Mouse (Mus musculus) limb, embryonic 15.5 days (tissue): Measurements from ENCODE around the gene Gulp1. TPM values are rescaled to one million over a fixed set of nuclear protein-coding genes. Genes with fewer than 3 reads are reported as not detected.

Source experiments
- ATAC-seq: fragments of 200-750 bp; cut with Nextera tagmentation; 2 replicates; pipeline ENCODE4 v1.8.0; 2017; ENCODE audit warnings: low read depth, moderate TSS enrichment; ENCODE audit not compliant: insufficient number of reproducible peaks, low FRiP score, low TSS enrichment
- H3K27ac ChIP-seq: fragments of 300-500 bp; sonication (generic); 2 replicates; pipeline ENCODE4 v1.5.1; 2015; ENCODE audit warnings: moderate library complexity, mild to moderate bottlenecking, inconsistent platforms
- H3K27me3 ChIP-seq: fragments of 300-500 bp; sonication (generic); 2 replicates; pipeline ENCODE4 v1.6.1; 2015; ENCODE audit warnings: inconsistent platforms
- H3K36me3 ChIP-seq: fragments of 300-500 bp; sonication (generic); 2 replicates; pipeline ENCODE4 v1.6.1; 2015; ENCODE audit warnings: inconsistent platforms
- H3K4me1 ChIP-seq: fragments of 300-500 bp; sonication (generic); 2 replicates; pipeline ENCODE4 v1.6.1; 2015; ENCODE audit warnings: inconsistent platforms
- H3K4me2 ChIP-seq: fragments of 300-500 bp; sonication (generic); 2 replicates; pipeline ENCODE4 v1.6.1; 2015; ENCODE audit warnings: mild to moderate bottlenecking, inconsistent platforms
- H3K4me3 ChIP-seq: fragments of 300-500 bp; sonication (generic); 2 replicates; pipeline ENCODE4 v1.5.1; 2015; ENCODE audit warnings: mild to moderate bottlenecking, inconsistent platforms
- H3K9ac ChIP-seq: fragments of 300-500 bp; sonication (generic); 2 replicates; pipeline ENCODE4 v1.6.1; 2015; ENCODE audit warnings: inconsistent platforms
- H3K9me3 ChIP-seq: fragments of 300-500 bp; sonication (generic); 2 replicates; pipeline ENCODE4 v1.6.1; 2016; ENCODE audit warnings: inconsistent platforms
- WGBS: fragments of 180-500 bp; shearing (Covaris S2); methylation state at CpG from one replicate; pipeline ENCODE4 v1.1.7; 2015; 5-methylcytosine and 5-hydroxymethylcytosine counted together
- polyA plus RNA-seq: library from polyadenylated mRNA; unstranded; fragments of >200 nt; fragmentation: Nextera tagmentation; extraction: Ambion mirVana; gene quantifications from 2 replicates; pipeline ENCODE4 v1.2.1, GENCODE M21; 2015

The Gulp1 gene
- 40.6 and 43.6 TPM in 2 replicates for polyA plus RNA-seq

- Histone ChIP-seq H3K27me3 (no peaks in the 10 kb centered on the region), H3K4me2 (peak within 1 kb of the TSS; percentile 63), H3K4me1 (peaks cover 13% of the 10 kb centered on the region), H3K9me3 (no peaks in the 10 kb centered on the region), H3K36me3 (no peaks in the 10 kb centered on the region), H3K4me3 (peak within 1 kb of the TSS; percentile 76), H3K27ac (peak within 1 kb of the TSS; percentile 97), H3K9ac (peak within 1 kb of the TSS; percentile 82)
- peak; percentile 82 for ATAC-seq
- WGBS = under 1% methylated on average over 54 of the region's 55 CpGs
Observed at GRCm38 (mm10) chr1:44551461-44552370, at the start of gene Gulp1. TSS of gene Gulp1 (plus strand) at chr1:44551511.

DNA sequence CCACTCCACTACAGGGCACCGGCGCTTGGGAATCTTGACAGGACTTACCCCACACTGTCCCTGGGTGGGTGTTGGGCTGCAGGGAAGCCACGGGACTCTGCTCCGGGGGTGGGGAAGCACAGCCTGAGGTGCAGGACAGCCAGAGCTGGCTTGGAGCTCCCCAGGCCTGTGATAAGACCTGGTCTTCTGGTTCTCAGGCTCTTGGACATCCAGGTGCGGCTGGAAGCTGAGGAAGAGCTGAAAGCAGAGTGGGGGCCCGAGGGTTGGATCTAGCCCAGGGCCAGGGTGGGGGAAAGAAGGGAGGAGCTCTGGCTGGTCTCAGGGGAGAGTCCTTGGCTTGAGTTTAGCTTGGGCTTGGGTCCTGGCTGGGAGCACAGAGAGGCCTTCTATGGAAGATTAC, 1.1 kb upstream of the Gulp1 start:
- no peak overlapping the region for H3K27ac ChIP-seq
- 71% methylated on average over 6 of the region's 6 CpGs for WGBS
- no peaks in the 10 kb centered on the region for H3K27me3 ChIP-seq
- H3K9ac ChIP-seq = no peak overlapping the region
- H3K4me1 ChIP-seq = peaks cover 13% of the 10 kb centered on the region
- ATAC-seq = no peak
- no peaks in the 10 kb centered on the region for H3K9me3 ChIP-seq
- no peak overlapping the region for H3K4me3 ChIP-seq
- H3K36me3 ChIP-seq = no peaks in the 10 kb centered on the region
- H3K4me2 ChIP-seq = no peak overlapping the region

- ATAC-seq = peak; percentile 76
- Histone ChIP-seq H3K27me3 (no peaks in the 10 kb centered on the region), H3K9ac (peak overlapping the region; percentile 82), H3K9me3 (no peaks in the 10 kb centered on the region), H3K4me2 (peak overlapping the region; percentile 63), H3K36me3 (no peaks in the 10 kb centered on the region), H3K4me1 (peaks cover 13% of the 10 kb centered on the region), H3K27ac (peak overlapping the region; percentile 97), H3K4me3 (peak overlapping the region; percentile 76)
- WGBS = 0% methylated on average over 15 of the region's 15 CpGs
Observed at GRCm38 (mm10) chr1:44552371-44552841, 1.1 kb downstream of the Gulp1 start.

DNA sequence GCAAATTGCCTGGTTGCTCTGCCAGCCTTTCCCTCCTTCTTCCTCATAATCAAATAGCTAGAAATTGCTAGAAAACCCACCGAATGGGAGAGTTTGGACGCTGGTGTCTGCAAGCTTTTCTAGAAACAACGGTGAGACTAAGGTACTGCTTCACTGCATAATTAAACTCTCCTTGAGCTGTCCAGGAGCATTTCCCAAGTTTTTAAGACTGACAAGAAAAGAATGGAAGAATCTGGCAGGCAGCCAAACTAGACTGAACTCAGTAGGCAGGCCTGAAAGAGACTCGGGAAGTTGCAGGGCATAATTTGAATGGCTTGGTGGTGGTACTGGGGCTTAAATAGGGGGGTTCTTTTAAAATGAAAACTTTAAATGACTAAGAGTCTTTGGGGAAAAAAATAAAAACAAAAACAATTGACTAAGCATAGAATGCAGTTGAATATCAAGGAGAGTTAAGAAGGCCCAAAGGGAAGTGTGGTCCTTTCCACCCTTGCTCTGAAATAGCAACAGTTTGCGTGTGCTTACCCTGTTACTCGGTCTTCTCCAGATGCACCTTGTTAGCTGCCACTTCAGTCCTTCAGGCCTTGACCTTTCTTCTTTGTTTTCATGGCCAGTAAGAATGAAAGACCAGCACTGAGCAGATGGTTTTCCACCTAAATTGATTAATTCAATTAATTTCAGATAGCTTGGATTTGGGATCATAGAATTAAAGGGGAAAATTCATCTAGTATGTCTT, 2.0 kb downstream of the Gulp1 start:
- Histone ChIP-seq H3K27me3 (no peaks in the 10 kb centered on the region), H3K27ac (peak overlapping the region; percentile 52), H3K4me2 (peak overlapping the region; percentile 63), H3K4me1 (peaks cover 13% of the 10 kb centered on the region), H3K36me3 (no peaks in the 10 kb centered on the region), H3K4me3 (peak overlapping the region; percentile 76), H3K9me3 (no peaks in the 10 kb centered on the region), H3K9ac (no peak overlapping the region)
- no peak for ATAC-seq
- WGBS = 19% methylated on average over 6 of the region's 6 CpGs

GRCm38 (mm10) chr1:44567431-44567830, 16.1 kb downstream of the Gulp1 start:
- Histone ChIP-seq H3K27ac (no peak overlapping the region), H3K4me3 (no peak overlapping the region), H3K9ac (no peak overlapping the region), H3K4me1 (no peaks in the 10 kb centered on the region), H3K27me3 (no peaks in the 10 kb centered on the region), H3K9me3 (no peaks in the 10 kb centered on the region), H3K4me2 (no peak overlapping the region), H3K36me3 (no peaks in the 10 kb centered on the region)
- WGBS = 32% methylated on average over 4 of the region's 4 CpGs
- ATAC-seq = no peak

DNA sequence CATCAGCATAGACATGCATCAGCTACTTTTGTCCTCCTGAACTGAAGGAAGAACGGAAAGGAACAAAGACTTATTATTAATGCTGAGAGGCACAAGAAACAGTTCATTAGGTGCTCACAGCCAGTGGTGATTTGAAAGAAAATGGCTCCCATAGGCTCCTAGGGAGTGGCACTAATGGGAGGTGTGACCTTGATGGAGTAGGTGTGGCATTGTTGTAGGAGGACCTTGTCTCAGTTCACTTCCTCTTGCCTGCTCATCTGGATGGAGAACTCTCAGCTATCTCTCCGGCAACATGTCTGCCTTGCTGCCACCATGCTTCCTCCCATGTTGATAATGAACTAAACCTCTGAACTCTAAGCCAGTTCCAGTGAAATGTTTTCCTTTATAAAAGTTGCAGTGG, 17.0 kb downstream of the Gulp1 start:
- Histone ChIP-seq H3K27ac (no peak overlapping the region), H3K9me3 (no peaks in the 10 kb centered on the region), H3K27me3 (no peaks in the 10 kb centered on the region), H3K4me1 (no peaks in the 10 kb centered on the region), H3K36me3 (no peaks in the 10 kb centered on the region), H3K4me2 (no peak overlapping the region), H3K4me3 (no peak overlapping the region), H3K9ac (no peak overlapping the region)
- ATAC-seq = no peak
- 88% methylated on average over 2 of the region's 2 CpGs for WGBS

DNA sequence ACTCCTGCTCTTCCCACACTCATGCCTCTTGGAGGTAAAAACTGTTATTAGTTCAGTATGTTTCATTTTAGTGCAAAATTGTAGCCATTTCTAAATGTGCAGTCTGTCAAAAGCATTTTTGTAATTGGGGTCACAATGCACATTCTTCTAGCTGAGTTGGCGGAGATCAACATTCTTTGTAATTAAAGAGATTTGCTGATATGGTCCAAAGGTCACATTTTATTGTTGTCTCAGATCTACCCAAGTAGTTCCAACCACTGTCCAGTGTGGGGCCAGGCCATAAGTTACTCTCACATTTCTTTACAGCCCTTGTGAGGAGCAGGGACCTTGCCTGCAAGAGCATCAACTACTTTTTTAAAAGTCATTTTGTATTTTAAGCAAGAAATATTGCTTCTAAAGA, 24.7 kb downstream of the Gulp1 start:
- Histone ChIP-seq H3K27me3 (no peaks in the 10 kb centered on the region), H3K9ac (no peak overlapping the region), H3K4me2 (no peak overlapping the region), H3K9me3 (no peaks in the 10 kb centered on the region), H3K36me3 (no peaks in the 10 kb centered on the region), H3K27ac (no peak overlapping the region), H3K4me3 (no peak overlapping the region), H3K4me1 (no peaks in the 10 kb centered on the region)
- WGBS = 55% methylated on average over 1 of the region's 1 CpGs
- ATAC-seq = no peak

DNA sequence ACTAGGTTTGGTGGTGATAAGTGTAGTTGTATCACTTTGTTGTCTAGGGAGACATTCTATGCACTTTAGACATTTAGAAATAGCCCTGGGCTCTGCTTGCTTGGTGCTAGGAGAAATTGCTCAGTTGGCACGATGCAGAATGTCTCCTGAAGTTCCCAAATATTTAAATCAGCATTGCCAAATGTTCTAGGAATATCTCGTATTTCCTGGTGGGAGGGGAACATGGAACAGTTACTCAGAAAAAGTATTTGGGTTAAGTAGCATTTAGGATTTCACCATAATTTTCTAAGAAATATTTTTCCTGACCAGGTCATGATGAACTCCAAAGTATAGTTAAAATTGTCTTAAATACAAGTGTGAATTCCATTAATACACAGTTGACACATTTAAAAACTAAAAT, 25.3 kb downstream of the Gulp1 start:
- Histone ChIP-seq H3K4me3 (no peak overlapping the region), H3K9me3 (no peaks in the 10 kb centered on the region), H3K36me3 (no peaks in the 10 kb centered on the region), H3K4me2 (no peak overlapping the region), H3K9ac (no peak overlapping the region), H3K27me3 (no peaks in the 10 kb centered on the region), H3K4me1 (no peaks in the 10 kb centered on the region), H3K27ac (no peak overlapping the region)
- ATAC-seq = no peak
- 59% methylated on average over 2 of the region's 2 CpGs for WGBS

GRCm38 (mm10) chr1:44580390-44580789, 29.1 kb downstream of the Gulp1 start:
- 0 out of 2 replicates have a peak overlapping the region, but pooled peaks have one; percentile 33 for H3K27ac ChIP-seq
- H3K36me3 ChIP-seq = no peaks in the 10 kb centered on the region
- H3K4me1 ChIP-seq = peaks cover 7% of the 10 kb centered on the region
- WGBS = 24% methylated on average over 3 of the region's 3 CpGs
- H3K27me3 ChIP-seq = no peaks in the 10 kb centered on the region
- no peak for ATAC-seq
- H3K4me2 ChIP-seq = no peak overlapping the region
- no peaks in the 10 kb centered on the region for H3K9me3 ChIP-seq
- no peak overlapping the region for H3K4me3 ChIP-seq
- no peak overlapping the region for H3K9ac ChIP-seq

- no peak for ATAC-seq
- no peaks in the 10 kb centered on the region for H3K36me3 ChIP-seq
- H3K4me2 ChIP-seq = no peak overlapping the region
- H3K27ac ChIP-seq = peak overlapping the region; percentile 39; the same call in 1 of the 2 replicates
- no peaks in the 10 kb centered on the region for H3K9me3 ChIP-seq
- no peak overlapping the region for H3K4me3 ChIP-seq
- peaks cover 7% of the 10 kb centered on the region for H3K4me1 ChIP-seq
- 10% methylated on average over 3 of the region's 3 CpGs for WGBS
- no peaks in the 10 kb centered on the region for H3K27me3 ChIP-seq
- H3K9ac ChIP-seq = no peak overlapping the region
Observed at GRCm38 (mm10) chr1:44584886-44585385, 33.6 kb downstream of the Gulp1 start.

GRCm38 (mm10) chr1:44591742-44592141, 40.4 kb downstream of the Gulp1 start:
- H3K9me3 ChIP-seq = no peaks in the 10 kb centered on the region
- no peak overlapping the region for H3K4me3 ChIP-seq
- H3K9ac ChIP-seq = no peak overlapping the region
- no peak for ATAC-seq
- no peaks in the 10 kb centered on the region for H3K4me1 ChIP-seq
- H3K4me2 ChIP-seq = no peak overlapping the region
- H3K27ac ChIP-seq = no peak overlapping the region; the same call in 1 of the 2 replicates
- H3K27me3 ChIP-seq = no peaks in the 10 kb centered on the region
- WGBS = 33% methylated on average over 3 of the region's 3 CpGs
- H3K36me3 ChIP-seq = no peaks in the 10 kb centered on the region

DNA sequence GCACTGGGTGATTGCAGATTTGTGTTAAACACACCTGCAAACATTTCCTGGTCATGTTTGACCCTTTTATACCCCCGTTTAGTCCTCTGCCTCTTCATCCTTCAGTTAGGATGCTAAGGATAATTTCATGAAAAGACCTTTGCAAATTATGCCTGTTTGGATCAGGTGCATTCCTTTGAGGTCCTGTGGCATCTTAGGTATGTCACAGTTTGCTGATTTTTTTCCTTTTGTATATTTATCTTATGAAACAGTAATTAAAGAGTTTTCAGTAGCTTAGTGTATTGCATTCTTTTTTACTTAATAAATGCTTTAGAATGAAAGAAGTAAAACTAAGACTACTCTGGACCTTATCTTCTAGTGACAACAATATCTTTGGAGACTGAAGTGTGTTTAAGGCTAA, 41.8 kb downstream of the Gulp1 start:
- no peaks in the 10 kb centered on the region for H3K4me1 ChIP-seq
- ATAC-seq = no peak
- no peaks in the 10 kb centered on the region for H3K9me3 ChIP-seq
- H3K4me2 ChIP-seq = no peak overlapping the region
- no peaks in the 10 kb centered on the region for H3K36me3 ChIP-seq
- no peak overlapping the region for H3K4me3 ChIP-seq
- H3K27me3 ChIP-seq = no peaks in the 10 kb centered on the region
- H3K27ac ChIP-seq = no peak overlapping the region
- 77% methylated on average over 1 of the region's 1 CpGs for WGBS
- H3K9ac ChIP-seq = no peak overlapping the region
